Mouse (Mus musculus) bone marrow macrophage, adult 2 months (primary cell): Measurements from ENCODE around the gene Exoc6.

Experiments
- CTCF ChIP-seq: IDR thresholded peaks from 2 replicates; pipeline ENCODE4 v1.5.1; 2012; ENCODE audit warnings: low read depth, mild to moderate bottlenecking, low read length, moderate library complexity
- POLR2A ChIP-seq: IDR thresholded peaks from 2 replicates; pipeline ENCODE4 v1.6.1; 2012; ENCODE audit warnings: mild to moderate bottlenecking, low read depth, low read length, borderline replicate concordance

DNA sequence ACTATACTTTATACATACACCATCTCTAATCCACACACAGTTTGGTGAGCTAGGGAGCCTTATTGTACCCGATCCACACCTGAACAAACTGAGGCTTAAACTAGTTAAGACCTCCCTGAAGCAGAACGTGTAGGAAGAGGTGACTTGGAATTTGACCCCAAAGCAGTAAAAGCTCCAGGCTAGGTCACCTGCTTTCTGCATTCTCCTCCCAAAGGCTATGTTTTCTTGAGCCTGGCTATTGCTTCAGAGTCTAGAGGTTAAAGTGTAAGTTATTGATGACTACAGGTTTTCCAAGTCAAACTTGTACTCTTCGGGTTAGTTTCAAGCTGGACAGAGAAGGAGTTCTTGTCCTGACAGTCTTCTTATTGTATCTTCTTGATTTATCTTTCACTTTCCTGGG, 5.0 kb upstream of the Exoc6 start:
- no peak for TF ChIP-seq CTCF
- TF ChIP-seq POLR2A: no peak
